In genomic region chr12:65035839-65036189, GRCm38 (mm10) we compare ENCODE assay signal across 8 mouse cellular contexts. TPM values are rescaled to one million over a fixed set of nuclear protein-coding genes. Genes with fewer than 3 reads are reported as not detected.
DNase-seq lines count a peak whose midpoint lies in the region; ATAC-seq and TF ChIP-seq lines count a peak whose summit lies in the region.

No protein-coding gene starts in this region.

- no peaks in the 10 kb centered on the region for H3K4me1 ChIP-seq in cerebellum, adult 2 months (ENCODE audit: control insufficient read depth, insufficient read depth, low read length)
- peaks cover 17% of the 10 kb centered on the region for H3K4me1 ChIP-seq in forebrain, embryonic 16.5 days (replicated peaks; ENCODE audit: control insufficient read depth, insufficient read depth, low read length)
- peaks cover 27% of the 10 kb centered on the region for H3K4me1 ChIP-seq in liver, embryonic 15.5 days (replicated peaks)

- TF ChIP-seq POLR2A in cerebellum, adult 2 months (IDR thresholded peaks at IDR 0.05; ENCODE audit: borderline replicate concordance, insufficient read depth, low read length), result no peak

- no peak overlapping the region for H3K27ac ChIP-seq in cerebellum, adult 2 months (ENCODE audit: insufficient read depth, low read length)
- no peak overlapping the region for H3K27ac ChIP-seq in forebrain, embryonic 16.5 days (ENCODE audit: low read length)
- no peak overlapping the region for H3K27ac ChIP-seq in liver, embryonic 15.5 days (replicated peaks)

- DNase-seq in cerebellum, adult 2 months, result no peak
- DNase-seq in cerebellum, postnatal 10 days, result no peak
- DNase-seq in urinary bladder, postnatal 4 days (ENCODE audit: low spot score in 2 of 2), result no peak
- no peak for DNase-seq in left cerebral cortex, postnatal 25 days (ENCODE audit: low spot score in 2 of 2)
- DNase-seq in spleen, adult 12 weeks (ENCODE audit: low spot score), result no peak

- H3K9me3 ChIP-seq in forebrain, embryonic 16.5 days (ENCODE audit: control insufficient read depth, low read length), result no peaks in the 10 kb centered on the region
- H3K9me3 ChIP-seq in liver, embryonic 15.5 days (replicated peaks), result no peaks in the 10 kb centered on the region

- intact Hi-C loops in left cerebral cortex, postnatal 25 days (cut with DNase I), result no loop called here

- H3K4me3 ChIP-seq in cerebellum, adult 2 months (replicated peaks; ENCODE audit: insufficient read depth, low read depth, low read length), result peak overlapping the region; percentile 57
- H3K4me3 ChIP-seq in forebrain, embryonic 16.5 days (replicated peaks; ENCODE audit: low read length), result peak overlapping the region; percentile 73
- H3K4me3 ChIP-seq in liver, embryonic 15.5 days (replicated peaks), result peak overlapping the region; percentile 97

- no peak for TF ChIP-seq CTCF in cerebellum, adult 2 months (IDR thresholded peaks at IDR 0.05; ENCODE audit: borderline replicate concordance, insufficient read depth, low read depth, low read length)

- H3K27me3 ChIP-seq in cerebellum, adult 2 months (ENCODE audit: control insufficient read depth, insufficient read depth, low read length), result no peaks in the 10 kb centered on the region
- H3K27me3 ChIP-seq in forebrain, embryonic 16.5 days (replicated peaks; ENCODE audit: control insufficient read depth, insufficient read depth, low read length), result no peaks in the 10 kb centered on the region
- H3K27me3 ChIP-seq in liver, embryonic 15.5 days, result no peaks in the 10 kb centered on the region

- H3K36me3 ChIP-seq in forebrain, embryonic 16.5 days (ENCODE audit: control insufficient read depth, insufficient read depth), result no peaks in the 10 kb centered on the region
- no peaks in the 10 kb centered on the region for H3K36me3 ChIP-seq in liver, embryonic 15.5 days (replicated peaks)

- peak overlapping the region; percentile 70 for H3K4me2 ChIP-seq in forebrain, embryonic 16.5 days (ENCODE audit: low read length)
- H3K4me2 ChIP-seq in liver, embryonic 15.5 days, result peak overlapping the region; percentile 72

- 44% methylated on average over 8 of the region's 8 CpGs for WGBS in cerebellum, adult 2 months
- WGBS in forebrain, embryonic 16.5 days, result 48% methylated on average over 8 of the region's 8 CpGs
- WGBS in liver, embryonic 15.5 days (ENCODE audit: insufficient replicate concordance), result 43% methylated on average over 8 of the region's 8 CpGs

- ATAC-seq in CD4-positive, CD25-positive, alpha-beta regulatory T cell, adult 4 months, result peak; percentile 33
- no peak; the same call in 1 of the 2 replicates for ATAC-seq in forebrain, embryonic 16.5 days
- ATAC-seq in liver, embryonic 15.5 days (ENCODE audit: insufficient read depth), result peak; percentile 3; the same call in 1 of the 2 replicates

- H3K9ac ChIP-seq in forebrain, embryonic 16.5 days (replicated peaks; ENCODE audit: low read depth, low read length), result no peak overlapping the region; the same call in 1 of the 2 replicates
- H3K9ac ChIP-seq in liver, embryonic 15.5 days, result peak overlapping the region; percentile 95; the same call in 1 of the 2 replicates

RNA-seq across cellular contexts. Expression of gene Prpf39, which starts 0.3 kb away (rescaled TPM):
- polyA plus RNA-seq in cerebellum, adult 2 months (2012; rRNA removed), result 48.6 and 51.9 TPM in 2 replicates
- 100 to 1,000 TPM in 1 of 2 experiments, 10 to 100 TPM in 1; 99.3 to 103 TPM for polyA plus RNA-seq in CD4-positive, CD25-positive, alpha-beta regulatory T cell, adult 4 months (2017; shearing (Covaris generic))
- polyA plus RNA-seq in forebrain, embryonic 16.5 days (2015; fragmentation: Nextera tagmentation; extraction: Ambion mirVana), result 62.9 and 73.4 TPM in 2 replicates
- polyA plus RNA-seq in liver, embryonic 15.5 days (2015; fragmentation: Nextera tagmentation; extraction: Ambion mirVana), result 13.8 and 16.9 TPM in 2 replicates
- total RNA-seq in left cerebral cortex, postnatal 25 days (2021), result 10 to 100 TPM; 35.3 to 40.5 TPM

RNA-seq across cellular contexts. Expression of gene Fkbp3, which starts 38.0 kb away (rescaled TPM):
- polyA plus RNA-seq in cerebellum, adult 2 months (2012; rRNA removed), result 311 and 320 TPM in 2 replicates
- 100 to 1,000 TPM; 267 to 332 TPM for polyA plus RNA-seq in CD4-positive, CD25-positive, alpha-beta regulatory T cell, adult 4 months (2017; shearing (Covaris generic))
- 392 and 400 TPM in 2 replicates for polyA plus RNA-seq in forebrain, embryonic 16.5 days (2015; fragmentation: Nextera tagmentation; extraction: Ambion mirVana)
- 84.5 and 116 TPM in 2 replicates for polyA plus RNA-seq in liver, embryonic 15.5 days (2015; fragmentation: Nextera tagmentation; extraction: Ambion mirVana)
- 100 to 1,000 TPM; 169 to 191 TPM for total RNA-seq in left cerebral cortex, postnatal 25 days (2021)

RNA-seq across cellular contexts. Expression of gene Fancm, which starts 39.6 kb away (rescaled TPM):
- polyA plus RNA-seq in cerebellum, adult 2 months (2012; rRNA removed), result 6.5 and 9.9 TPM in 2 replicates
- 1 to 10 TPM; 3.6 to 6.6 TPM for polyA plus RNA-seq in CD4-positive, CD25-positive, alpha-beta regulatory T cell, adult 4 months (2017; shearing (Covaris generic))
- 7.5 and 8.0 TPM in 2 replicates for polyA plus RNA-seq in forebrain, embryonic 16.5 days (2015; fragmentation: Nextera tagmentation; extraction: Ambion mirVana)
- polyA plus RNA-seq in liver, embryonic 15.5 days (2015; fragmentation: Nextera tagmentation; extraction: Ambion mirVana), result 5.4 and 6.0 TPM in 2 replicates
- total RNA-seq in left cerebral cortex, postnatal 25 days (2021), result 10 to 100 TPM; 10.9 to 13.0 TPM
